Mouse (Mus musculus): ENCODE results near the gene BC049715. TPM values are rescaled to one million over a fixed set of nuclear protein-coding genes. Genes with fewer than 3 reads are reported as not detected.
A peak's percentile ranks its signal among the peaks of the same experiment; 100 is the strongest.

The BC049715 gene
- polyA plus RNA-seq (2015; fragmentation: Nextera tagmentation; extraction: Ambion mirVana): 0.59 and 0.98 TPM in 2 replicates

- Histone ChIP-seq H3K36me3 (ENCODE audit: control insufficient read depth, insufficient read depth) (peaks cover 27% of the 10 kb centered on the region), H3K4me3 (ENCODE audit: low read depth, low read length) (peak within 1 kb of the TSS; percentile 86), H3K4me1 (ENCODE audit: control insufficient read depth, low read depth, low read length) (peaks cover 7% of the 10 kb centered on the region), H3K27me3 (ENCODE audit: control insufficient read depth, insufficient read depth, low read depth, low read length) (no peaks in the 10 kb centered on the region), H3K9me3 (replicated peaks; ENCODE audit: control insufficient read depth, low read length) (no peaks in the 10 kb centered on the region), H3K9ac (ENCODE audit: low read depth, low read length) (peak within 1 kb of the TSS; percentile 98), H3K27ac (ENCODE audit: low read length) (peak within 1 kb of the TSS; percentile 86), H3K4me2 (ENCODE audit: low read depth, low read length) (peak within 1 kb of the TSS; percentile 89)
- peak; percentile 32 for ATAC-seq (ENCODE audit: low read depth)
- under 1% methylated on average over 22 of the region's 34 CpGs for WGBS (ENCODE audit: insufficient replicate concordance)
Measured at GRCm38 (mm10) chr6:136827516-136827880, at the start of gene BC049715. TSS of gene BC049715 (plus strand) at chr6:136827626.

GRCm38 (mm10) chr6:136781377-136781986 lies 45.9 kb upstream of the BC049715 start, which contains the start of gene Gucy2c:
TSS of gene Gucy2c (minus strand) at chr6:136781765.
- Histone ChIP-seq H3K4me3 (ENCODE audit: low read depth, low read length) (no peak within 1 kb of the TSS), H3K4me1 (ENCODE audit: control insufficient read depth, low read depth, low read length) (no peaks in the 10 kb centered on the region), H3K9me3 (replicated peaks; ENCODE audit: control insufficient read depth, low read length) (no peaks in the 10 kb centered on the region), H3K9ac (ENCODE audit: low read depth, low read length) (no peak within 1 kb of the TSS), H3K4me2 (ENCODE audit: low read depth, low read length) (no peak within 1 kb of the TSS), H3K27ac (ENCODE audit: low read length) (no peak within 1 kb of the TSS), H3K27me3 (ENCODE audit: control insufficient read depth, insufficient read depth, low read depth, low read length) (no peaks in the 10 kb centered on the region), H3K36me3 (ENCODE audit: control insufficient read depth, insufficient read depth) (no peaks in the 10 kb centered on the region)
- 68% methylated on average over 20 of the region's 20 CpGs for WGBS (ENCODE audit: insufficient replicate concordance)
- ATAC-seq (ENCODE audit: low read depth): peak; percentile 43; the same call in 1 of the 2 replicates

GRCm38 (mm10) chr6:136782146-136782545 lies 45.3 kb upstream of the BC049715 start:
- H3K27ac ChIP-seq (ENCODE audit: low read length): no peak overlapping the region
- no peak overlapping the region for H3K4me3 ChIP-seq (ENCODE audit: low read depth, low read length)
- H3K9ac ChIP-seq (ENCODE audit: low read depth, low read length): no peak overlapping the region
- 70% methylated on average over 12 of the region's 12 CpGs for WGBS (ENCODE audit: insufficient replicate concordance)
- H3K9me3 ChIP-seq (replicated peaks; ENCODE audit: control insufficient read depth, low read length): no peaks in the 10 kb centered on the region
- H3K4me2 ChIP-seq (ENCODE audit: low read depth, low read length): no peak overlapping the region
- no peaks in the 10 kb centered on the region for H3K4me1 ChIP-seq (ENCODE audit: control insufficient read depth, low read depth, low read length)
- ATAC-seq (ENCODE audit: low read depth): no peak
- H3K27me3 ChIP-seq (ENCODE audit: control insufficient read depth, insufficient read depth, low read depth, low read length): no peaks in the 10 kb centered on the region
- H3K36me3 ChIP-seq (ENCODE audit: control insufficient read depth, insufficient read depth): no peaks in the 10 kb centered on the region

- Histone ChIP-seq H3K4me3 (ENCODE audit: low read depth, low read length) (no peak overlapping the region), H3K4me1 (ENCODE audit: control insufficient read depth, low read depth, low read length) (no peaks in the 10 kb centered on the region), H3K27ac (ENCODE audit: low read length) (no peak overlapping the region), H3K9ac (ENCODE audit: low read depth, low read length) (no peak overlapping the region), H3K9me3 (replicated peaks; ENCODE audit: control insufficient read depth, low read length) (no peaks in the 10 kb centered on the region), H3K36me3 (ENCODE audit: control insufficient read depth, insufficient read depth) (no peaks in the 10 kb centered on the region), H3K27me3 (ENCODE audit: control insufficient read depth, insufficient read depth, low read depth, low read length) (no peaks in the 10 kb centered on the region), H3K4me2 (ENCODE audit: low read depth, low read length) (no peak overlapping the region)
- WGBS (ENCODE audit: insufficient replicate concordance): 74% methylated on average over 9 of the region's 9 CpGs
- ATAC-seq (ENCODE audit: low read depth): no peak
Measured at GRCm38 (mm10) chr6:136782761-136783160, 44.7 kb upstream of the BC049715 start.

GRCm38 (mm10) chr6:136789391-136789971 lies 37.9 kb upstream of the BC049715 start:
- Histone ChIP-seq H3K9me3 (replicated peaks; ENCODE audit: control insufficient read depth, low read length) (no peaks in the 10 kb centered on the region), H3K9ac (ENCODE audit: low read depth, low read length) (no peak overlapping the region), H3K4me3 (ENCODE audit: low read depth, low read length) (no peak overlapping the region), H3K27me3 (ENCODE audit: control insufficient read depth, insufficient read depth, low read depth, low read length) (peaks cover 9% of the 10 kb centered on the region), H3K36me3 (ENCODE audit: control insufficient read depth, insufficient read depth) (no peaks in the 10 kb centered on the region), H3K27ac (ENCODE audit: low read length) (no peak overlapping the region), H3K4me1 (ENCODE audit: control insufficient read depth, low read depth, low read length) (peaks cover 12% of the 10 kb centered on the region), H3K4me2 (ENCODE audit: low read depth, low read length) (no peak overlapping the region)
- 50% methylated on average over 5 of the region's 5 CpGs for WGBS (ENCODE audit: insufficient replicate concordance)
- no peak for ATAC-seq (ENCODE audit: low read depth)

GRCm38 (mm10) chr6:136792884-136793758 lies 34.3 kb upstream of the BC049715 start:
- ATAC-seq (ENCODE audit: low read depth): no peak
- peak overlapping the region; percentile 53 for H3K4me3 ChIP-seq (ENCODE audit: low read depth, low read length)
- WGBS (ENCODE audit: insufficient replicate concordance): 20% methylated on average over 16 of the region's 16 CpGs

GRCm38 (mm10) chr6:136793831-136794525 lies 33.4 kb upstream of the BC049715 start:
- WGBS (ENCODE audit: insufficient replicate concordance): under 1% methylated on average over 24 of the region's 24 CpGs
- Histone ChIP-seq H3K4me2 (ENCODE audit: low read depth, low read length) (peak overlapping the region; percentile 68), H3K27ac (ENCODE audit: low read length) (no peak overlapping the region), H3K9me3 (replicated peaks; ENCODE audit: control insufficient read depth, low read length) (no peaks in the 10 kb centered on the region), H3K9ac (ENCODE audit: low read depth, low read length) (peak overlapping the region; percentile 58), H3K4me1 (ENCODE audit: control insufficient read depth, low read depth, low read length) (peaks cover 28% of the 10 kb centered on the region), H3K27me3 (ENCODE audit: control insufficient read depth, insufficient read depth, low read depth, low read length) (peaks cover 9% of the 10 kb centered on the region), H3K4me3 (ENCODE audit: low read depth, low read length) (peak overlapping the region; percentile 53), H3K36me3 (ENCODE audit: control insufficient read depth, insufficient read depth) (no peaks in the 10 kb centered on the region)
- no peak for ATAC-seq (ENCODE audit: low read depth)

More at GRCm38 (mm10) chr6:136792884-136793758, 34.3 kb upstream of the BC049715 start:
- no peaks in the 10 kb centered on the region for H3K9me3 ChIP-seq (replicated peaks; ENCODE audit: control insufficient read depth, low read length)
- no peak overlapping the region for H3K27ac ChIP-seq (ENCODE audit: low read length)
- peak overlapping the region; percentile 68 for H3K4me2 ChIP-seq (ENCODE audit: low read depth, low read length)
- peaks cover 28% of the 10 kb centered on the region for H3K4me1 ChIP-seq (ENCODE audit: control insufficient read depth, low read depth, low read length)
- peaks cover 9% of the 10 kb centered on the region for H3K27me3 ChIP-seq (ENCODE audit: control insufficient read depth, insufficient read depth, low read depth, low read length)
- H3K36me3 ChIP-seq (ENCODE audit: control insufficient read depth, insufficient read depth): no peaks in the 10 kb centered on the region
- H3K9ac ChIP-seq (ENCODE audit: low read depth, low read length): peak overlapping the region; percentile 58; the same call in 1 of the 2 replicates

GRCm38 (mm10) chr6:136795110-136795509 lies 32.3 kb upstream of the BC049715 start:
- Histone ChIP-seq H3K9ac (ENCODE audit: low read depth, low read length) (no peak overlapping the region), H3K4me3 (ENCODE audit: low read depth, low read length) (no peak overlapping the region), H3K27me3 (ENCODE audit: control insufficient read depth, insufficient read depth, low read depth, low read length) (peaks cover 9% of the 10 kb centered on the region), H3K4me2 (ENCODE audit: low read depth, low read length) (no peak overlapping the region), H3K27ac (ENCODE audit: low read length) (no peak overlapping the region), H3K36me3 (ENCODE audit: control insufficient read depth, insufficient read depth) (no peaks in the 10 kb centered on the region), H3K9me3 (replicated peaks; ENCODE audit: control insufficient read depth, low read length) (no peaks in the 10 kb centered on the region), H3K4me1 (ENCODE audit: control insufficient read depth, low read depth, low read length) (peaks cover 28% of the 10 kb centered on the region)
- no peak for ATAC-seq (ENCODE audit: low read depth)
- WGBS (ENCODE audit: insufficient replicate concordance): 23% methylated on average over 1 of the region's 1 CpGs

Data from liver, embryonic 16.5 days (tissue).